Mouse (Mus musculus): ENCODE results near the gene Padi1.

GRCm38 (mm10) chr4:140784292-140784945, 61.2 kb downstream of the Padi1 start:
- TF ChIP-seq CTCF (IDR thresholded peaks at IDR 0.05; ENCODE audit: low read depth, low read length) = no peak
- TF ChIP-seq GATA1 (IDR thresholded peaks at IDR 0.05; ENCODE audit: borderline replicate concordance, low read length) = no peak
- TF ChIP-seq POLR2AphosphoS5 (IDR thresholded peaks at IDR 0.05; ENCODE audit: insufficient replicate concordance, low read depth, low read length) = no peak

Data from G1E (cell line).